Mouse (Mus musculus): ENCODE results near the gene Mier2. TPM values are rescaled to one million over a fixed set of nuclear protein-coding genes. Genes with fewer than 3 reads are reported as not detected.

The Mier2 gene
- 19.1 and 25.1 TPM in 2 replicates for polyA plus RNA-seq (2015; fragmentation: Nextera tagmentation; extraction: Ambion mirVana)

GRCm38 (mm10) chr10:79554330-79555237, at the start of gene Mier2:
Mier2 (minus strand) TSS chr10:79555199.

GRCm38 (mm10) chr10:79587061-79587751, 32.2 kb upstream of the Mier2 start, which contains the start of gene Theg:
Theg (minus strand) TSS chr10:79587331.

GRCm38 (mm10) chr10:79533126-79533911, 21.7 kb downstream of the Mier2 start, which contains the start of gene Plpp2:
Plpp2 (minus strand) TSS chr10:79533796.

Small RNA genes lying within 50 kb of the gene (microRNA-seq; reads per million reads assigned to microRNA genes)
- gene Mir6909 (ENCODE audit: borderline replicate concordance, insufficient number of aligned reads) = not detected

Other genes starting within 250 kb of the Mier2 start
- gene Vmn2r82, start 198.7 kb downstream of the Mier2 start, polyA plus RNA-seq (2015; fragmentation: Nextera tagmentation; extraction: Ambion mirVana) = not detected in 2 replicates
- gene Vmn2r83, start 86.5 kb downstream of the Mier2 start, polyA plus RNA-seq (2015; fragmentation: Nextera tagmentation; extraction: Ambion mirVana) = not detected in 2 replicates
- gene Plpp2, start 21.4 kb downstream of the Mier2 start, polyA plus RNA-seq (2015; fragmentation: Nextera tagmentation; extraction: Ambion mirVana) = 21.7 and 28.3 TPM in 2 replicates
- not detected in 2 replicates for gene Theg, start 32.1 kb upstream of the Mier2 start, polyA plus RNA-seq (2015; fragmentation: Nextera tagmentation; extraction: Ambion mirVana)
- not detected in 2 replicates for gene C2cd4c, start 58.8 kb upstream of the Mier2 start, polyA plus RNA-seq (2015; fragmentation: Nextera tagmentation; extraction: Ambion mirVana)
- 8.9 and 20.6 TPM in 2 replicates for gene Shc2, start 82.7 kb upstream of the Mier2 start, polyA plus RNA-seq (2015; fragmentation: Nextera tagmentation; extraction: Ambion mirVana)
- gene Odf3l2, start 90.5 kb upstream of the Mier2 start, polyA plus RNA-seq (2015; fragmentation: Nextera tagmentation; extraction: Ambion mirVana) = 0.11 and 0.88 TPM in 2 replicates
- gene Madcam1, start 109.4 kb upstream of the Mier2 start, polyA plus RNA-seq (2015; fragmentation: Nextera tagmentation; extraction: Ambion mirVana) = 0.43 and 0.80 TPM in 2 replicates
- gene Tpgs1, start 114.2 kb upstream of the Mier2 start, polyA plus RNA-seq (2015; fragmentation: Nextera tagmentation; extraction: Ambion mirVana) = 81.4 and 84.4 TPM in 2 replicates
- gene Cdc34, start 127.0 kb upstream of the Mier2 start, polyA plus RNA-seq (2015; fragmentation: Nextera tagmentation; extraction: Ambion mirVana) = 66.5 and 73.9 TPM in 2 replicates
- 0.61 and 0.69 TPM in 2 replicates for gene Gzmm, start 133.8 kb upstream of the Mier2 start, polyA plus RNA-seq (2015; fragmentation: Nextera tagmentation; extraction: Ambion mirVana)
- 813 and 928 TPM in 2 replicates for gene Bsg, start 149.3 kb upstream of the Mier2 start, polyA plus RNA-seq (2015; fragmentation: Nextera tagmentation; extraction: Ambion mirVana)
- 1.6 TPM in 2 replicates for gene Hcn2, start 161.4 kb upstream of the Mier2 start, polyA plus RNA-seq (2015; fragmentation: Nextera tagmentation; extraction: Ambion mirVana)
- 16.6 and 29.3 TPM in 2 replicates for gene Polrmt, start 191.4 kb upstream of the Mier2 start, polyA plus RNA-seq (2015; fragmentation: Nextera tagmentation; extraction: Ambion mirVana)
- gene Fgf22, start 199.9 kb upstream of the Mier2 start, polyA plus RNA-seq (2015; fragmentation: Nextera tagmentation; extraction: Ambion mirVana) = 0.15 TPM in 1 of 2 replicates, not detected in the other
- gene Rnf126, start 211.8 kb upstream of the Mier2 start, polyA plus RNA-seq (2015; fragmentation: Nextera tagmentation; extraction: Ambion mirVana) = 50.8 and 66.1 TPM in 2 replicates
- gene Fstl3, start 222.1 kb upstream of the Mier2 start, polyA plus RNA-seq (2015; fragmentation: Nextera tagmentation; extraction: Ambion mirVana) = 10.9 and 12.6 TPM in 2 replicates
- gene Prss57, start 235.8 kb upstream of the Mier2 start, polyA plus RNA-seq (2015; fragmentation: Nextera tagmentation; extraction: Ambion mirVana) = 0.13 and 0.46 TPM in 2 replicates
- 72.1 and 96.9 TPM in 2 replicates for gene Palm, start 238.4 kb upstream of the Mier2 start, polyA plus RNA-seq (2015; fragmentation: Nextera tagmentation; extraction: Ambion mirVana)

Measured in adrenal gland, postnatal 0 days (tissue).